Mouse (Mus musculus): ENCODE data around the gene Crtc2. TPM values are rescaled to one million over a fixed set of nuclear protein-coding genes. Genes with fewer than 3 reads are reported as not detected.
"Not testable (repeated sequence)": the region's sequence is repeated elsewhere in the genome, so short reads cannot be mapped to it uniquely, and the experiment has no call there.

The Crtc2 gene
- total RNA-seq, 1 experiment from 2014 or later: 16.5 TPM

DNA sequence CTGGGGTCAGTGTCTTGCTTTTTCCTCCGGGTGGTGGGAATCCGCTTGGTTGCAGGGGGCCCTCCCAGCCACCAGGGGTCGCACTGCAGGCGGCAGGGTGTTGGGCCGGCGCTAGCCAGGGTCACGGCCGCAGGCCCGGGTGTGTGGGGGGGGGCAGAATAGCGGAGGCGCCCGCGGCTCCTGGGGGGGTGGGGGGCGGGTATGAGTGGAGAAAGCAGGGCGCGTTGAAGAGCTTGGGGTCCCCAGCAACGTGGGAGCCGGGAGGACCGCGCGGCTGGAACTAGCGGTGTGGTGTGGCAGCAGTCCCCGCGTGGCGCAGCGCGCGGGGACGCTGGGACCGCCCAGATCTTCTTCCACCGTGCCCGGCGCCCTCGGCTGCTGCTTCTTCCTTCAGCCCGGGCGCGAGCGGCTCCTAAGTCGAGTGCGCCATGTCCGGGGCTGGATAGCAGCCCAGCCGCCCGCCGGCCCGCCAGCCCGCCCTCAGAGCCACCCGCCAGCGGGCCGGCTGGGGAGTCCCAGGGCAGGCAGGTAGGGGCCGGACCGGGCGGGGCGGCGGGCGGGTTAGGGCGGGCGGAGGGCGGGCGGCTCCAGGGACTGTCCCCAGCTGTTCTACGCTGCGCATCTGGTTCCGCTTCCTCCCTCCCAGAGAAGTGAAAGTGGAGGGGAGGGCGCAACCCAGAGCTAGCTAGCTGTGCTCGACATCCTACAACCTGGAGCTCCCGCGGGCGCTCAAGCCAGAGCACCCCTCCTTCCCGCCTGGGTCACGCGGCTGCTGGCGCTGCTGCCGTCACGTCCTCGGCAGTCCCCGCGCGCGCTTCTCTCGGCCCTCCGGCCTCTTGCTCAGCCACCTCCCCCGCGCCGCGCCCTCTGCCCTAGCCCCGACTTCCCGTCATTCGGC, 11.3 kb downstream of the Crtc2 start, which contains the start of gene Dennd4b:
Gene Dennd4b (plus strand): TSS at position 152 of the 898 bp plus-strand sequence.
- peak; percentile 71 for ATAC-seq (replicated peaks; ENCODE audit: low read depth, poor library complexity, severe bottlenecking)

DNA sequence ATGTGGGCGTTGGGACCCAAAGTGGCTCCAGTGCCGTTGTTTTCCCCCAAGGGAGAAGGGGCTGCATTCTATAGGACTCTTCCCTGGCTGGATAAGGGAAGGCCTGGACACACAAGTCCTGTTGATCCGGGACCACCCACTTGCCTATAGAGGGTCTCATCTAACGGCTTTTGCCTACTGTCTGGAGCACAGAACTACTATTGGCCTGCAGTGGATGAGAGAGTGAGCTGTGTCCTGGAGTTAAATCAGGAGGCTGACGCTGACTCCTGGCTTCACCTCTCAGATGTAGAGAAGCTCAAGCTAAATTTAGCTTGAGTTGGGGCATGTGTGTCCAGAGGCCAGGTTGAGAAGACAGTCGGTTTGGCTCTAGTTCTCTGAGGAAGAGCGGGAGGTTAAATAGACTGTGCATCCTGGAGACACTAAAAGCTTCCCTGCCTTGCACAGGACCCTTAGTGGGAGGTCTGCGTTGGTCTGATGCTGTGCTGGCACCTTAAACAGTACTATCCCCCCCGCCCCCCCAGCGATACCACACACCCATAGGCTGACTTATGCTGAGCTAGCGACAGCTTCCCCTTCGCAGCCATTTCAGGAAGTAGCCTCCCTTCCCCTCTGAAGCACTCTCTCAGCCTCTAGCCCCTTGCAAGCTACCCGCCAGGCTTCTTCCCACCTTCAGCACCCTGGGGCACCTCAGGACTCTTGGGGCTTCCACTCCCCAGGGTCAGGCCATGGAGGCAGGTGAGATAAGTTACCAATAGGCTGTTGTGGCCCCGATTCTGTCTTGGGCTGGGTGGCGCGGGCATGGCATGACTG, 12.2 kb downstream of the Crtc2 start:
- peak; percentile 52 for ATAC-seq (replicated peaks; ENCODE audit: low read depth, poor library complexity, severe bottlenecking)

DNA sequence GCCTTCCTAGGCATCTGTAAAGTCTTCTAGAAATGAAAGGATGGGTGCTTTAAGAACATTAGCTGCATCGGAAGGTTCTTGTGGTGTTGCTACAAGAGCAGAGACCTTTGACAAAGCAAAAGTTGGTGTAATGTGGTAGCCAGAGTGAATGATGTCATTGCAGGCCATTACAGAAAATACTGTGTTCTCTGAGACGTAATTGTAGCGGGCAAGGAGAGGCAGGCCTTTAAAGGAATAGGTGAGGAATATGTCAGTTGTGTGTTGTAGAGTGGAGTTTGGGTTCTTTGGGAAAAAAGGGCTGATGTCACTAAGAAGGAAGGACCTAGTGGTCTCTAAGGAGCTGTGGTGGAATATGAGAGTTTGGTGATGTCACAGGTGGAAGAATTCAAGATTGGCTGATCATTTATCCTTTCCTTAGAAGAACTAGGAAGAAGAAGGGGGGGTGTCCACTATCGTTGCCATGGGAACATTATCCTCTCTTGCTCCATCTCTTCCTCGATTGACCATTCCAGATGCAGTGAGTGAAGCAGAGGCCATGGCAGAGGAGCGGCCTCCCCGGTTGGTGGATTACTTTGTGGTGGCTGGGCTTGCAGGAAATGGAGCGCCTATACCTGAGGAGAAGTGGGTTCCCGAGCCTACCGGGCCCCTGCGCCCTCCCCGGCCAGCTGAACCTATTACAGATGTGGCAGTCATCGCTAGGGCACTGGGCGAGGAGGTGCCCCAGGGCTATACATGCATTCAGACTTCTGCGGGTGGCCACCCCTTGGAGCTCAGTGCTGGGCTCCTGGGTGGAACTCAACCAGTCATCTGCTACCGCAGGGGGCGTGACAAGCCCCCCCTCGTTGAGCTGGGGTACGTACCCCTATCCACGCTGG, 13.2 kb downstream of the Crtc2 start:
- no peak for ATAC-seq (replicated peaks; ENCODE audit: low read depth, poor library complexity, severe bottlenecking)

GRCm38 (mm10) chr3:90268190-90268589, 14.2 kb downstream of the Crtc2 start:
- ATAC-seq (replicated peaks; ENCODE audit: low read depth, poor library complexity, severe bottlenecking): no peak

DNA sequence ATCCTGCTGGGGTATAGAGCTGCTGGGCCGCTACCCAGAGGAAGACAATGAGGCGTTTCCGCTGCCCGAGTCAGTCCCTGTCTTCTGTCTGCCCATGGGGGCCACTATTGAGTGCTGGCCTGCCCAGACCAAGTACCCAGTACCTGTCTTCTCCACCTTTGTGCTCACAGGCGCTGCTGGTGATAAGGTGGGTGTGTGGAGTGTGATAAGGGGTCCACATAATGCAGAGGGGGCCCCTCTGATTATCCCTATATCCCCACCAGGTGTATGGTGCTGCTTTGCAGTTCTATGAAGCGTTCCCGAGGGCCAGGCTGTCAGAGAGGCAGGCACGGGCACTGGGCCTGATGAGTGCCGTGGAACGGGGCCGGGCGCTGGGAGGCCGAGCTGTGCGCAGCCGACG, 15.0 kb downstream of the Crtc2 start:
- no peak for ATAC-seq (replicated peaks; ENCODE audit: low read depth, poor library complexity, severe bottlenecking)

- no peak for ATAC-seq (replicated peaks; ENCODE audit: low read depth, poor library complexity, severe bottlenecking)
These were observed 16.8 kb downstream of the Crtc2 start for GRCm38 (mm10) chr3:90270784-90271183.

GRCm38 (mm10) chr3:90272170-90272569, 18.2 kb downstream of the Crtc2 start:
- no peak for ATAC-seq (replicated peaks; ENCODE audit: low read depth, poor library complexity, severe bottlenecking)

DNA sequence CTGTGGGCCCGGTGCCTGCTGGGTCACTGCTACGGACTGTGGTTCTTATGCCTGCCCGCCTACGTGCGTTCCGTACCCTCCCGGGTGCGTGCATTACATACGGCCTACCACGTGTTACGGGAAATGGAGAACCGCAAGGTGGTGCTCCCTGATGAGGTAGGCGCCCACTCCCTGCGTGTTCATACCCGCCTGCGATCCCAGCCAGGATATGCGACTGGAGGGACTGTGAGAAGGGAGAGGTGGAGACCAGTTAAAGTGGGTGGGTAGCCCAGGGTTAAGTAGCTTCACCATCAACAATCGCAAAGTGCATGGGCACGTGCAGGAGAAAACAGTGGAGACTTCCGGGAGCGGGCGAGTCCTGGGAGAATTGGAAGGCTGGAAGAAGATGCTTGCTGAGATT, 19.9 kb downstream of the Crtc2 start:
- no peak for ATAC-seq (replicated peaks; ENCODE audit: low read depth, poor library complexity, severe bottlenecking)

GRCm38 (mm10) chr3:90275286-90275685, 21.3 kb downstream of the Crtc2 start:
- ATAC-seq (replicated peaks; ENCODE audit: low read depth, poor library complexity, severe bottlenecking): no peak

- ATAC-seq (replicated peaks; ENCODE audit: low read depth, poor library complexity, severe bottlenecking): no peak
These were observed 22.9 kb downstream of the Crtc2 start for GRCm38 (mm10) chr3:90276858-90277257.

GRCm38 (mm10) chr3:90277793-90278192, 23.8 kb downstream of the Crtc2 start:
- ATAC-seq (replicated peaks; ENCODE audit: low read depth, poor library complexity, severe bottlenecking): no peak

GRCm38 (mm10) chr3:90278211-90278610, 24.2 kb downstream of the Crtc2 start:
- ATAC-seq (replicated peaks; ENCODE audit: low read depth, poor library complexity, severe bottlenecking): no peak

DNA sequence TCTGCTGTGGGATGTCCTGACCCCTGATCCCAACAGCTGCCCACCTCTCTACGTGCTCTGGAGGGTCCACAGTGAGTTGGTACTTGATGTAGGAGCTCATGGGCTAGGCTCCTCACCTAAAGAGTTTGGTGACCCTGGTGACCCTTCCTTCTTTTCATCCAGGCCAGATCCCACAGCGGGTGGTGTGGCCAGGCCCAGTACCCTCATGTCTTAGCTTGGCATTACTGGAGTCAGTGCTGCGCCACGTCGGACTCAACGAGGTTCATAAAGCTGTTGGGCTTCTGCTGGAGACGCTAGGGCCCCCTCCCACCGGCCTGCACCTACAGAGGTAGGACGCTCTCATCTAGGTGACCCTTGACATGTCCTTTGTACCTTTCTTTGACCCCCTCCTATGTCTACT, 25.3 kb downstream of the Crtc2 start:
- ATAC-seq (replicated peaks; ENCODE audit: low read depth, poor library complexity, severe bottlenecking): no peak

DNA sequence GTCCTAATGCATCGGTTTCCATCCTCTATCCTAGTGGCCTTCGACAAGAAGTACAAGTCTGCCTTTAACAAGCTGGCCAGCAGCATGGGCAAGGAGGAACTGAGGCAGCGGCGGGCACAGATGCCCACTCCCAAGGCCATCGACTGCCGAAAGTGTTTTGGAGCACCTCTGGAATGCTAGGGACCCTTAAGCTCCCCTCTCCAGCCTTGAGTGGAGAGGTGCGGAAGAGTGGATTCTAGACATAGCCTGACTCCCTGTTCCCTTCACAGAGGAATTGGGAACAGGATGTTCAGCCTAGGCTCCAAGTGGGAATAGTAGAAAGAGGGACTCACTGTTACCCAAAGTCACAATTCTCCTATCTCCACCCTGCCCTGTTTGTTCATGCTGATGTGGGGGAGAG, 25.8 kb downstream of the Crtc2 start:
- ATAC-seq (replicated peaks; ENCODE audit: low read depth, poor library complexity, severe bottlenecking): no peak

DNA sequence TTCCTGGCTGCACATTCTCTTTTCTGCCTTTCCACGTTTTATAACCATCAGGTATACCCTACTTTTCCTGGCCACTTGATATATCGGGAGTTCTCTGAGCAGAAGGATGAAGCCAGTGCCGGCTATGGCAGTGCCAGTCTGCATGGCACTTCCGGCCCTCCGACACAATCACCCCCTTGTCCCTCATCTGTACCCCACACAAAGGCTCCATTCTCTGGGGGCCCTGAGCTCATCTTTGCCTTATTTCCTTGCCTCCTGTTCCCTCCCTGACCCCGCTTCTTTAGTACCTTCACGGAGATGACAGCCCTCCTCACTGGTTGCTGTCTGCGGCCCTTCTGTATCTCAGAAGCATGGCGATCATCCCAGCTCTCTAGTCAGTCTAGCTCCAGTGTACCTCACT, 26.7 kb downstream of the Crtc2 start:
- no peak for ATAC-seq (replicated peaks; ENCODE audit: low read depth, poor library complexity, severe bottlenecking)

DNA sequence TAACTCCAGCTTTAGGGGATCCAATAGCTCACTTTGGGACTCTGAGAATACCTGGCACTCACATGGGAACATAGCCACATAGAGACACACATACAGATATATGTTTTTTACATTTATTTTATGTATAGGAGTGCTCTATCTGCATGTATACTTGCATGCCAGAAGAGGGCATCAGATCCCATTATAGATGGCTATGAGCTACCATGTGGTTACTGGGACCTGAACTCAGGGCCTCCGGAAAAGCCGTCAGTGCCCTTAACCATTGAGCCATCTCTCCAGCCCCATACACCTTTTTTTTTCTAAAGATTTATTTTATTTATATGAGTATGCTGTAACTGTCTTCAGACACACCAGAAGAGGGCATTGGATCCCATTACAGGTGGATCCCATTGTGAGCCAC, 30.2 kb downstream of the Crtc2 start:
- no peak for ATAC-seq (replicated peaks; ENCODE audit: low read depth, poor library complexity, severe bottlenecking)

DNA sequence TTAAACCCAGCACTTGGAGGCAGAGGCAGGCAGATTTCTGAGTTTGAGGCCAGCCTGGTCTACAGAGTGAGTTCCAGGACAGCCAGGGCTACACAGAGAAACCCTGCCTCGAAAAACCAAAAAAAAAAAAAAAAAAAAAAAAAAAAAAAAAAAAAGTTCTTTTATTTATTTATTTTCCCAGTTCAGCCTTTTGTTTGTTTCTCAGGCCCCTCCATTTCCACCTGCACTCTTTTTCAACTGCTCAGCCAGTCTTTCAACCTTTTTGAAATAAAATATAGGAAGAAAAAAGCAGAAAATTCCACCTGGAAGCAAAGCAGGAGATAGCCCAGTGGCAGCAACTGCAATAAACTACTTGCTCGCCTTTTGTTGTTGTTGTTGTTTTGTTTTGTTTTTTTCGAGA, 35.4 kb downstream of the Crtc2 start:
- ATAC-seq (replicated peaks; ENCODE audit: low read depth, poor library complexity, severe bottlenecking): not testable (repeated sequence)

- ATAC-seq (replicated peaks; ENCODE audit: low read depth, poor library complexity, severe bottlenecking): no peak
These were observed 36.6 kb downstream of the Crtc2 start for GRCm38 (mm10) chr3:90290602-90291001.

DNA sequence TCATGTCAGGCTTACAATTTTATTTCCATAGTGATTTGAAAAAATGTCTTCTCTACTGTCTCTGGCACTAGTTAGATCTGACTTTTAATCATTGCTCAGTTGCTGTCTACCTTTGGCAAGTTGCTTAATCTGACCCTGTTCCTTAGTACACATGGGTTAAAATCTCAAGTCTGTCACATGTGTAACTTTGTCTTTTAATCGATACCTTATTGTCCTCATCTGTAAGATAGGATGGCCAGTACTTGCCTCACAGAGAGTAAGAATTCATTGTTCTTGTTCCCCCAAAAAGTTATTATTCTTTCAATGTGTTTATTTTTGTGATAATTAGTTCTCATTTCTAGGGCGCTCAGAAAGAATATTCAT, 38.0 kb downstream of the Crtc2 start:
- no peak for ATAC-seq (replicated peaks; ENCODE audit: low read depth, poor library complexity, severe bottlenecking)
